Mouse (Mus musculus) limb, embryonic 11.5 days (tissue): ENCODE data around the gene Susd6. TPM values are rescaled to one million over a fixed set of nuclear protein-coding genes. Genes with fewer than 3 reads are reported as not detected.

Experiments used
- ATAC-seq: fragments of 200-750 bp; cut with Nextera tagmentation; 2 replicates; pipeline ENCODE4 v1.8.0; 2017; ENCODE audit warnings: low read depth; ENCODE audit not compliant: insufficient number of reproducible peaks, low FRiP score, low TSS enrichment
- DNase-seq: peaks from one replicate; pipeline ENCODE4 v3.0.0-alpha.2; 2015; ENCODE audit warnings: low spot score
- H3K27ac ChIP-seq: fragments of 300-500 bp; sonication (generic); replicated peaks from 2 replicates; pipeline ENCODE4 v1.5.1; 2014; ENCODE audit warnings: low read depth, mild to moderate bottlenecking, low read length
- H3K27me3 ChIP-seq: fragments of 300-500 bp; sonication (generic); 2 replicates; pipeline ENCODE4 v1.6.1; 2014; ENCODE audit warnings: mild to moderate bottlenecking, low read length, mixed read lengths; ENCODE audit not compliant: control insufficient read depth, insufficient read depth
- H3K36me3 ChIP-seq: fragments of 300-500 bp; sonication (generic); 2 replicates; pipeline ENCODE4 v1.6.1; 2014; ENCODE audit warnings: mild to moderate bottlenecking, low read length, moderate library complexity, mixed read lengths; ENCODE audit not compliant: control insufficient read depth, insufficient read depth
- H3K4me1 ChIP-seq: fragments of 300-500 bp; sonication (generic); 2 replicates; pipeline ENCODE4 v1.6.1; 2014; ENCODE audit warnings: low read length, mixed read lengths; ENCODE audit not compliant: control insufficient read depth, insufficient read depth
- H3K4me2 ChIP-seq: fragments of 300-500 bp; sonication (generic); 2 replicates; pipeline ENCODE4 v1.6.1; 2014; ENCODE audit warnings: low read depth, mild to moderate bottlenecking, moderate library complexity; ENCODE audit not compliant: severe bottlenecking
- H3K4me3 ChIP-seq: fragments of 300-500 bp; sonication (generic); 2 replicates; pipeline ENCODE4 v1.5.1; 2014; ENCODE audit warnings: low read depth, low read length
- H3K9ac ChIP-seq: fragments of 300-500 bp; sonication (generic); 2 replicates; pipeline ENCODE4 v1.6.1; 2014; ENCODE audit warnings: mild to moderate bottlenecking, low read length
- H3K9me3 ChIP-seq: fragments of 300-500 bp; sonication (generic); 2 replicates; pipeline ENCODE4 v1.6.1; 2016; ENCODE audit warnings: low read length; ENCODE audit not compliant: control insufficient read depth
- WGBS: fragments of 180-500 bp; shearing (Covaris S2); extraction: QIAGEN DNeasy Blood & Tissue Kit; methylation state at CpG from one replicate; pipeline ENCODE4 v1.1.7; 2014; 5-methylcytosine and 5-hydroxymethylcytosine counted together
- polyA plus RNA-seq: library from polyadenylated mRNA; unstranded; fragments of >200 nt; fragmentation: Nextera tagmentation; extraction: Ambion mirVana; gene quantifications from 2 replicates; pipeline ENCODE4 v1.2.1, GENCODE M21; 2014

Gene Susd6
- polyA plus RNA-seq, 1 experiment from 2014 or later = 14.3 TPM

- H3K4me2 ChIP-seq = peak overlapping the region; percentile 97
- H3K9ac ChIP-seq = peak overlapping the region; percentile 24
- no peaks in the 10 kb centered on the region for H3K9me3 ChIP-seq
- H3K36me3 ChIP-seq = no peaks in the 10 kb centered on the region
- peaks cover 47% of the 10 kb centered on the region for H3K27me3 ChIP-seq
- H3K27ac ChIP-seq = no peak overlapping the region
- ATAC-seq (no peak), DNase-seq (peak; percentile 50)
- peak overlapping the region; percentile 41 for H3K4me3 ChIP-seq
- 2% methylated on average over 22 of the region's 22 CpGs for WGBS
- H3K4me1 ChIP-seq = peaks cover 9% of the 10 kb centered on the region
Observed at GRCm38 (mm10) chr12:80759713-80760395, 30.5 kb upstream of the Susd6 start.

GRCm38 (mm10) chr12:80760396-80760801, 29.9 kb upstream of the Susd6 start, which contains the start of gene Ccdc177:
Gene Ccdc177, minus strand, starts transcription at chr12:80760687.
- Histone ChIP-seq H3K4me1 (peaks cover 9% of the 10 kb centered on the region), H3K27ac (no peak within 1 kb of the TSS), H3K4me3 (peak within 1 kb of the TSS; percentile 41), H3K9me3 (no peaks in the 10 kb centered on the region), H3K36me3 (no peaks in the 10 kb centered on the region), H3K4me2 (peak within 1 kb of the TSS; percentile 97), H3K27me3 (peaks cover 47% of the 10 kb centered on the region), H3K9ac (peak within 1 kb of the TSS; percentile 24)
- ATAC-seq (no peak; the same call in 1 of the 2 replicates), DNase-seq (peak; percentile 88)
- WGBS = under 1% methylated on average over 24 of the region's 24 CpGs

- Histone ChIP-seq H3K27ac (no peak overlapping the region), H3K9me3 (no peaks in the 10 kb centered on the region), H3K4me3 (no peak overlapping the region), H3K9ac (no peak overlapping the region), H3K4me1 (peaks cover 4% of the 10 kb centered on the region; the same call in 1 of the 2 replicates), H3K27me3 (peaks cover 24% of the 10 kb centered on the region), H3K4me2 (no peak overlapping the region), H3K36me3 (no peaks in the 10 kb centered on the region)
- 82% methylated on average over 5 of the region's 5 CpGs for WGBS
- ATAC-seq (no peak), DNase-seq (no peak)
Observed at GRCm38 (mm10) chr12:80762982-80763381, 27.3 kb upstream of the Susd6 start.

- no peak for ATAC-seq
- H3K4me2 ChIP-seq = no peak overlapping the region
- 76% methylated on average over 4 of the region's 4 CpGs for WGBS
- no peaks in the 10 kb centered on the region for H3K9me3 ChIP-seq
- no peak for DNase-seq
- no peak overlapping the region for H3K9ac ChIP-seq
- peaks cover 1% of the 10 kb centered on the region; the same call in 1 of the 2 replicates for H3K4me1 ChIP-seq
- no peak overlapping the region for H3K27ac ChIP-seq
- H3K27me3 ChIP-seq = peaks cover 13% of the 10 kb centered on the region
- no peaks in the 10 kb centered on the region for H3K36me3 ChIP-seq
- no peak overlapping the region for H3K4me3 ChIP-seq
Observed at GRCm38 (mm10) chr12:80764116-80764515, 26.2 kb upstream of the Susd6 start.

GRCm38 (mm10) chr12:80769697-80770096, 20.6 kb upstream of the Susd6 start:
- DNase-seq (peak; percentile 94), ATAC-seq (0 out of 2 replicates have a peak, but pooled peaks have one; percentile 65)
- WGBS = 20% methylated on average over 11 of the region's 11 CpGs
- no peaks in the 10 kb centered on the region for H3K9me3 ChIP-seq
- H3K4me3 ChIP-seq = no peak overlapping the region
- H3K27ac ChIP-seq = no peak overlapping the region
- no peaks in the 10 kb centered on the region for H3K27me3 ChIP-seq
- no peaks in the 10 kb centered on the region for H3K4me1 ChIP-seq
- H3K9ac ChIP-seq = no peak overlapping the region
- no peak overlapping the region for H3K4me2 ChIP-seq
- no peaks in the 10 kb centered on the region for H3K36me3 ChIP-seq

GRCm38 (mm10) chr12:80774786-80775185, 15.5 kb upstream of the Susd6 start:
- H3K36me3 ChIP-seq = no peaks in the 10 kb centered on the region
- no peak overlapping the region for H3K9ac ChIP-seq
- no peaks in the 10 kb centered on the region for H3K9me3 ChIP-seq
- 67% methylated on average over 7 of the region's 7 CpGs for WGBS
- ATAC-seq (no peak), DNase-seq (no peak)
- no peak overlapping the region for H3K27ac ChIP-seq
- H3K4me1 ChIP-seq = no peaks in the 10 kb centered on the region
- H3K27me3 ChIP-seq = no peaks in the 10 kb centered on the region
- no peak overlapping the region for H3K4me2 ChIP-seq
- H3K4me3 ChIP-seq = no peak overlapping the region

DNA sequence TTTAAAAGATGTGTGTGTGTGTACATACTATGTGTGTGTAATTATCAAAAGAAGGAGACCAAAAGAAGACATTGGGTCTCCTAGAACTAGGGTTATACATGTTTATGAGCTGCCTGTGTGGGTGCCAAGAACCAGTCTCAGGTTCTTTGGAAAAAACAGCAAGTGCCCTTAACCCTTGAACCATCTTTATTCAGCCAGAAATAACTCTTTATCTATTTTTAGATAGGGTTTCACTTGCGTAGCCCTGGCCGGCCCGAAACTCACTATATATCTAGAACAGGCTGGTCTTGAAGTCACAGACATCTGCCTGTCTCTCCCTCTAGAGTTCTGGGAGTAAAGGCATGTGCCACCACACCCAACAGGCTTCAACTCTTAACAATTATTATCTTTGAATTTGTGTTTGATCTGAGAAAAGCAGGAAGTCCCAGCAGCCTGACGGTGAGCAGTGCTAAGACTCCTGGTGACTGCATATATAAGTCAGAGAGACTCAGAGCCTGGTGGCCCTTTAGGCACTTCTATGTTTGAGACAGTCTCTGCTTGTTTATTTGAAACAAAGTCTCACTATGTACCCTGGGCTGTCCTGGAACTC, 14.2 kb upstream of the Susd6 start:
- Histone ChIP-seq H3K27ac (no peak overlapping the region), H3K36me3 (no peaks in the 10 kb centered on the region), H3K9me3 (no peaks in the 10 kb centered on the region), H3K4me1 (no peaks in the 10 kb centered on the region), H3K9ac (no peak overlapping the region), H3K4me2 (no peak overlapping the region), H3K4me3 (no peak overlapping the region), H3K27me3 (no peaks in the 10 kb centered on the region)
- 80% methylated on average over 4 of the region's 4 CpGs for WGBS
- no peak for DNase-seq
- no peak for ATAC-seq

DNA sequence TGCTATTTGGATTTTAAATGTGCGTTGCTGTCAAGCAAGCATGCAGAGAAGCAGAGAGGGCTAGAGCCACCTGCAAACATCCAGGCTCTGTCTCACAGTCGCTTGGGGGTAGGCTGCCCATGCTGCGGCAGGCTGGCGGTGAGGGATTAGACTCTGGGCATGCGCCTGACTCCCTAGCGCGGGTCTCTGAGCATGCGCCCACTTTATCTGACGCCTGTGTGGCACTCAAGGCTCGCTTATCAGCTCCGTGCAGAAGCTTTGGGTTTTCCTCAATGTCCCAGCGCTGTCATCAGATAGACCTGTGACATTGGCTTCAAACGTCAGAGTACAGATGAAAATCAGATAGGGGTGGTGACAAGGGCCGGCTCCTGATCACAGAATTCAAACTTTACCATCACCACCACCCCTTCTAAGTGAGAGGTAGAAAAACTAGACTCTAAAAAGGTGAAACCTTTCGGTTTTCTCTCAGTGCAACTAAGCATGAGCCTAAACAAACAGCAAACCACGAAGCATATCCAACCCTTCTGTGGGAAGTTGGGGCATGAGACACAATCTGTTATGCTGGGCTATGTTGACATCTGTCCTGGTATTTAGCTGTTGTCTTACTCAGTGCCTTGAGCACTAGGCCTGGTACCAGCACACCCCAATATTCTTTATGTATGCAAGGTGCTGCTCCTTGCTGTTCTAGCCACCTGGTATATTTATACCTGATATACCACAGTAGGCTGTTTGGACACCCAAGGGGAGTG, 11.9 kb upstream of the Susd6 start:
- Histone ChIP-seq H3K27ac (no peak overlapping the region), H3K4me2 (no peak overlapping the region), H3K4me3 (no peak overlapping the region), H3K9ac (no peak overlapping the region), H3K4me1 (no peaks in the 10 kb centered on the region), H3K27me3 (no peaks in the 10 kb centered on the region), H3K9me3 (no peaks in the 10 kb centered on the region), H3K36me3 (no peaks in the 10 kb centered on the region)
- WGBS = 76% methylated on average over 16 of the region's 16 CpGs
- DNase-seq = no peak
- no peak for ATAC-seq
